Mouse (Mus musculus) neural tube, embryonic 14.5 days (tissue): ENCODE data around the gene Tfap2c. TPM values are rescaled to one million over a fixed set of nuclear protein-coding genes. Genes with fewer than 3 reads are reported as not detected.
A peak's percentile ranks its signal among the peaks of the same experiment; 100 is the strongest.

Source experiments
- ATAC-seq: fragments of 200-750 bp; cut with Nextera tagmentation; 2 replicates; pipeline ENCODE4 v1.8.0; 2017; ENCODE audit warnings: low read depth, mild to moderate bottlenecking, moderate TSS enrichment, moderate library complexity
- H3K27ac ChIP-seq: fragments of 300-500 bp; sonication (generic); 2 replicates; pipeline ENCODE4 v1.5.1; 2014; ENCODE audit warnings: low read depth, mild to moderate bottlenecking, control low read depth, low read length, moderate library complexity, mixed read lengths
- H3K27me3 ChIP-seq: fragments of 300-500 bp; sonication (generic); 2 replicates; pipeline ENCODE4 v1.6.1; 2014; ENCODE audit warnings: low read length; ENCODE audit not compliant: control insufficient read depth, insufficient read depth
- H3K36me3 ChIP-seq: fragments of 300-500 bp; sonication (generic); 2 replicates; pipeline ENCODE4 v1.6.1; 2014; ENCODE audit warnings: low read length, mixed read lengths; ENCODE audit not compliant: control insufficient read depth, insufficient read depth
- H3K4me1 ChIP-seq: fragments of 300-500 bp; sonication (generic); 2 replicates; pipeline ENCODE4 v1.6.1; 2014; ENCODE audit warnings: low read length; ENCODE audit not compliant: control insufficient read depth, insufficient read depth
- H3K4me2 ChIP-seq: fragments of 300-500 bp; sonication (generic); 2 replicates; pipeline ENCODE4 v1.6.1; 2014; ENCODE audit warnings: mild to moderate bottlenecking, low read depth, low read length, control low read depth
- H3K4me3 ChIP-seq: fragments of 300-500 bp; sonication (generic); 2 replicates; pipeline ENCODE4 v1.5.1; 2014; ENCODE audit warnings: low read depth, low read length, control low read depth, mixed read lengths
- H3K9ac ChIP-seq: fragments of 300-500 bp; sonication (generic); replicated peaks from 2 replicates; pipeline ENCODE4 v1.6.1; 2014; ENCODE audit warnings: low read depth, mild to moderate bottlenecking, control low read depth, low read length, mixed read lengths
- H3K9me3 ChIP-seq: fragments of 300-500 bp; sonication (generic); 2 replicates; pipeline ENCODE4 v1.6.1; 2016; ENCODE audit warnings: low read length; ENCODE audit not compliant: control insufficient read depth
- WGBS: fragments of 180-500 bp; shearing (Covaris S2); extraction: QIAGEN DNeasy Blood & Tissue Kit; methylation state at CpG from one replicate; pipeline ENCODE4 v1.1.7; 2014; 5-methylcytosine and 5-hydroxymethylcytosine counted together
- polyA plus RNA-seq: library from polyadenylated mRNA; unstranded; fragments of >200 nt; fragmentation: Nextera tagmentation; extraction: Ambion mirVana; gene quantifications from 2 replicates; pipeline ENCODE4 v1.2.1, GENCODE M21; 2014

Gene Tfap2c
- 0.09 and 0.18 TPM in 2 replicates for polyA plus RNA-seq

DNA sequence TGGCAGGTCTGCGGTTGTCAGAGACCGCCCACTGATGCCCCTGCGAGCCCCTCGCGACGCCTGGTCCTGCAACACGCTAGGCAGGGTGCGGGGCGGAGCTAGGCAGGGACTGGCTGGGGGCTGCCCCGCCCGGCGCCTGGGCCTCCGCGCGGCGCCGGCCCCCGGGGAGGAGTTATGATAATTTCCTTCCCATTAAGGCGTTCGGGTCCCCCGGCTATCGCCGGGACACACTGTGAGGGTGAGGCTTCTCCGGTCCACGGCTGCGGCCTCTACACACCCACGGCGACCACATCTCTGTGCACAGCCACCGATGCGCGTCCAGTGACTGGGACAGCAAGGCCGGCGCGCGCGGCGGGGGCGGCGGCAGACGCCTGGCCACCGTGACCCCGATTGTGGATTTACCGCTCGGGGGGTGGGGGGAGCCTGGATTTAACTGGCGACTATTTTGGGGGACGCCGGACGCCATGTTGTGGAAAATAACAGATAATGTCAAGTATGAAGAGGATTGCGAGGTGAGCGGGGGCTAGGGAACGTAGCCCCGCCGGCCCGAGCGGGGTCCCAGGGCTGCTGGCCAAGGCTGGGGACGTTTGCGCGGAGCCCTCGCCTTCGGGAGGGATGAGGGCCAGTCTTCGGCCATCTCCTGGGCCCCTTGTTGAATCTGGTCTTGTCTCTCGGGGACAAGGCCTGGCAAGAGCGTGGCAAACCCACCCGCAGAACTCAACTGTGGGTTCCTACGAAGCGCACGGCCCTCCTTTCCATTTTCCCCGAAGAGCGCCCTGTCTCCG lies at the start of gene Tfap2c:
TSS of gene Tfap2c (plus strand) at position 223 of the 785 bp plus-strand sequence.
- Histone ChIP-seq H3K9ac (no peak within 1 kb of the TSS), H3K4me3 (0 out of 2 replicates have a peak within 1 kb of the TSS, but pooled peaks have one; percentile 4), H3K36me3 (no peaks in the 10 kb centered on the region), H3K9me3 (no peaks in the 10 kb centered on the region), H3K27ac (no peak within 1 kb of the TSS), H3K4me2 (peak within 1 kb of the TSS; percentile 21; the same call in 1 of the 2 replicates), H3K4me1 (peaks cover 6% of the 10 kb centered on the region; the same call in 1 of the 2 replicates), H3K27me3 (peaks cover 60% of the 10 kb centered on the region)
- WGBS, result under 1% methylated on average over 70 of the region's 70 CpGs
- no peak for ATAC-seq

DNA sequence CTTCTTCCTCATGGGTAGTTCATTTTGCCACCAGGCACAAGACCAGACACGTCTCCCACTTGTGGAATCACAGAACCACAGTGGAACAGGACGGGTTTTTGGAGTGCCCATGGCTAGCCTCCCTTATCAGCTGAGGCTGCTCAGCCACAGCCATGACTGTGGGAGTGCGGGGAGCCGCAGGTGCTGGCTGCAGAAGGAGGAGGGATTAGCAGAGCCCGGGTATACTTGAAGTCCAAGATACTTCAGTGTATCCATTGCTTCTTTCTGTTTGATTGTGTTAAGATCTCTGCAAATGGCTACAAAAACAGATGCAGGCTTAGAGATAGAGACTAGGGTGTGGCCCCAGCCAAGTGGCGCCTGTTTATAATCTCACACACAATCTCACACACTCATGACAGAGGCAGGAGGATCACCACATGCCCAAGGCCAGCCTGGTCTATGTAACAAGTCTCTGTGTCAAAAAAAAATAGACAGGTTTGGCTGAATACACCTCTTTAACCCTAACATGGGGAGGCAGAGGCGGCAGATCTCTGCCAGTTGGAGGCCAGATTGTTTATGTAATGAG lies 48.6 kb upstream of the Tfap2c start:
- Histone ChIP-seq H3K27me3 (no peaks in the 10 kb centered on the region), H3K9me3 (no peaks in the 10 kb centered on the region), H3K4me1 (no peaks in the 10 kb centered on the region), H3K27ac (no peak overlapping the region), H3K4me3 (no peak overlapping the region), H3K9ac (no peak overlapping the region), H3K4me2 (no peak overlapping the region), H3K36me3 (no peaks in the 10 kb centered on the region)
- ATAC-seq, result no peak
- WGBS, result 70% methylated on average over 7 of the region's 7 CpGs

DNA sequence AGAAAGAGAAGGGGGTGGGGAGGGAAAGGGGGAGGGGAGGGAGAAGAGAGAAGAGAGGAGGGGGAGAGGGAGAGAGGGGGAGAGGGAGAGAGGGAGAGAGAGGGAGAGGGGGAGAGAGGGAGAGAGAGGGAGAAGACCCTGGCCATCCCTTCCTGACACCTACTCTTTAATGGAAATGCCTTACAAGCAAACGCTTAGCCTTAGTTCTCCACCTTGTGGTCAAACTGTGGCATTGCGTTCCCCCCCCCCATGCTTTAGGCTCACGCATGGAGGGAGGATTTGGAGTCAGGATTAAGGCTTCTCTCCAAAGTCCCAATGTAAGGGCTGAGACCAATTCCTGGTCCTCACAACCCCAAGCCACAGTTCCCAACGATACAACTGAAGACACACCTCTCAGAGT lies 48.1 kb upstream of the Tfap2c start:
- Histone ChIP-seq H3K4me3 (no peak overlapping the region), H3K27ac (no peak overlapping the region), H3K9ac (no peak overlapping the region), H3K27me3 (no peaks in the 10 kb centered on the region), H3K4me2 (no peak overlapping the region), H3K4me1 (no peaks in the 10 kb centered on the region), H3K9me3 (no peaks in the 10 kb centered on the region), H3K36me3 (no peaks in the 10 kb centered on the region)
- WGBS, result 4% methylated on average over 4 of the region's 4 CpGs
- no peak for ATAC-seq

DNA sequence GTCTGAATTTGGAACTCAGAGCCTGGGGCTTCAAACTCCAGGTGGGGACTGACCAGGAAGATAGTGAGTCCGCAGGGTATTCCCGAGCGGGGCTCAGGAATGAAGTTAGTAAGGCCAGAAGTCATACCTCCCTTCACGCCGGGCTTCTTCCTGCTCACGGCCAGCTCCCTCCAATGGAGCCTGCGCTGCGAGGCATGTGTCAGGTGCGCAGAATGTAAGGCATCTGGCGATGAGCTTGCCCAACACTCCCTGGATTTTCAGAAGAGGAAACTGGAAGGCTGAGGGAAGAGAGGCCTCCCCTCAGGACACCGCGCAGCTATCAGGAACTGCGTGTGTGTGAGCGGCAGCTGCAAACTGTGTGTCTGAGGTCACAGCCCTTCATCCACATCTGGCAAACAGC lies 47.2 kb upstream of the Tfap2c start:
- Histone ChIP-seq H3K4me3 (no peak overlapping the region), H3K27me3 (no peaks in the 10 kb centered on the region), H3K27ac (no peak overlapping the region), H3K4me2 (no peak overlapping the region), H3K9ac (no peak overlapping the region), H3K9me3 (no peaks in the 10 kb centered on the region), H3K36me3 (no peaks in the 10 kb centered on the region), H3K4me1 (no peaks in the 10 kb centered on the region)
- ATAC-seq, result no peak
- WGBS, result 74% methylated on average over 14 of the region's 14 CpGs

DNA sequence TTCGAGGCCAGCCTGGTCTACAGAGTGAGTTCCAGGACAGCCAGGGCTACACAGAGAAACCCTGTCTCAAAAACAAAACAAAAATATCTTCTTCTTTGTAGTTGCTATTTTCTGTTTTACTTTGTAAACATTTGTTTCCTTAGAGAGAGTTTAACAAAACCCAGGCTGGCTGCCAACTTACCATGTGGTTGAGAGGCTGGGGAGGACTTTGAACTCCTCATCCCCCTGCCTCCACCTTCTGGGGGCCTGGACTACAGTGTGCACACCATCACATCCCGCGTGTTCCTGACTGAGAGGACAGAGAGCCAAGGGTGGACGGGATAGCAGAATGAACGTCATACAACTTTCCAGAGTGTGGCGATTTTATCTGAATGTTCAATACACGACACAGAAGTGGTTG lies 43.3 kb upstream of the Tfap2c start:
- H3K9me3 ChIP-seq, result no peaks in the 10 kb centered on the region
- no peaks in the 10 kb centered on the region for H3K36me3 ChIP-seq
- 89% methylated on average over 6 of the region's 7 CpGs for WGBS
- H3K4me3 ChIP-seq, result no peak overlapping the region
- no peaks in the 10 kb centered on the region for H3K4me1 ChIP-seq
- H3K27ac ChIP-seq, result no peak overlapping the region
- no peak for ATAC-seq
- H3K27me3 ChIP-seq, result no peaks in the 10 kb centered on the region
- H3K4me2 ChIP-seq, result no peak overlapping the region
- H3K9ac ChIP-seq, result no peak overlapping the region

DNA sequence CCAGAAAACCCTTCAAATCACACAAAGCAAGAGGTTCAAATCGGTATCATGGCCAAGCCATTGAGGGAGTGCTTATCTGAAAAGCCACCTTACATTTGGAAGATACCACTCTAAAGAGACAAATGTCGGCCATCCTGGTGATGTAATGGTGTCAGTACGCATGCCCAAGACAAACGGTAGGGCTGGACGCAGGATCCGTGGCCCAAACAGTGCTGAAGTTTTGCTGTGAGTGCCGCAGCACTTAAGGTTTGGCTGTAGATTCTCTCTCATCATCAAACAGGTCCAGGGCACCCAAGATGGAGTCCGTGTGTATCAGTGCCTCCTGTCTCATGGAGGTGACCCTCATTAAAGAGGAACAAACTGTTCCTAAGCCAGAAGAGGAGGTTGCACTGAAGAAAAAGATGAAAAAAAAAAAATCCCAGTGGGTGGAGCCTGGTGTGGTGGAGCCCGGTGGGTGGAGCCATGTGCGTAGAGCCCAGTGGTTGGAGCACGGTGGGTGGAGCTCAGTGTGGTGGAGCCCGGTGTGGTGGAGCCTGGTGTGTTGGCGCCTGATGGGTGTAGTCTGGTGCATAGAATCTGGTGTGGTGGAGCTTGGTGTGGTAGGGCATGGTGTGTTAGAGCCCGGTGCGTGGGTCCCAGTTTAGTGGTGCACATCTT lies 39.2 kb upstream of the Tfap2c start:
- Histone ChIP-seq H3K36me3 (no peaks in the 10 kb centered on the region), H3K27me3 (no peaks in the 10 kb centered on the region), H3K4me2 (no peak overlapping the region), H3K4me3 (no peak overlapping the region), H3K9me3 (no peaks in the 10 kb centered on the region), H3K27ac (no peak overlapping the region), H3K4me1 (no peaks in the 10 kb centered on the region), H3K9ac (no peak overlapping the region)
- no peak for ATAC-seq
- 90% methylated on average over 15 of the region's 15 CpGs for WGBS

DNA sequence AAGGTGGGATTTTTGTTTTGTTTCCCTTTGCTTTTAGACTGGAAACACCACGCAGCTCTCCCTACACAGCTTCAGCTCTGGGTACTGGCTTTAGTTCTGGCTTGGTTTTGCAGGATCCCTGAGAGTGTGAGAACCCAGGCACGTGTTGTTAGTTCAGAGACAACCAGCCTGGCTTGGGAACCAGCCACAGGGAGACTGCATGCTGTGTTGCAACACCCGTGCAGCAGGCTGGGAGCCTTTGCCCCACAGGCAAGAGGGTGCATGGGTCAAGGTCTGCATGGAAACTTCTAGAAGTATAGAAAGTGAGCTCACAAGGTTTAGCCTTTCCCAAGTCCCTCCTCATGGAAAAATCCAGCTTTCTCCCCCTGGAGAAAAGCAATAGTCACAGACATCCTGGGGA lies 38.5 kb upstream of the Tfap2c start:
- no peak for ATAC-seq
- Histone ChIP-seq H3K9ac (no peak overlapping the region), H3K4me2 (no peak overlapping the region), H3K4me3 (no peak overlapping the region), H3K27me3 (no peaks in the 10 kb centered on the region), H3K4me1 (no peaks in the 10 kb centered on the region), H3K36me3 (no peaks in the 10 kb centered on the region), H3K27ac (no peak overlapping the region), H3K9me3 (no peaks in the 10 kb centered on the region)
- 60% methylated on average over 3 of the region's 3 CpGs for WGBS

DNA sequence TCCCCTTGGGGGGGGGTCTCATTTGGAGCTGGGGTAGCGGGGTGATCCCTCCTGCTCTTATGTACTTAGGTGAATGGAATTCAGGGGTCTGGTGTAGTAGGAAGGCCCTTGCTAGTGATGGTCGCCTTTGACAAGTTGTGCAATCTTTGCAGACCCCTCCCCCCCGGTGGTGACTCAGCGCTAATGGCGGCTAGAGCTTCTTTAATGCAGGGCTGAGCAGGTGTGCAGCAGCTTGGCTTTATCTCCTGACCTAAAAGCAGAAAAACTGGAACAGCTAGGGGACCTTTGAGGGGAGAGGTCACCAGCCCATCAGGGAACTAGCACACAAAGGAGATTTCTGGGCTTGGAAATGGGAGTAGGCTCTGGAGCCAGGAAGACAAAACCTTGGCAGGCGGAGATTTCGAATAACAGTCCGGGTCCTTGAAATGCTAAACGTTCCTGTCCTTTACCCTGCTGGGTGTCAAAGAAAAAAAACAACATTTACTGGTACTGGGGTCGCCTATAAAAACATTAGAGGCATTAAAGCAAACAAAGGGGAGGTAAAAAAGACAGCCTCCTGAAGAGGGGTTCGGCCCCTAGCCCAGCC lies 32.9 kb upstream of the Tfap2c start:
- WGBS, result 11% methylated on average over 11 of the region's 11 CpGs

More for the DNA sequence above, 32.9 kb upstream of the Tfap2c start:
- Histone ChIP-seq H3K9me3 (no peaks in the 10 kb centered on the region), H3K4me2 (no peak overlapping the region), H3K9ac (no peak overlapping the region), H3K36me3 (no peaks in the 10 kb centered on the region), H3K4me3 (no peak overlapping the region), H3K4me1 (no peaks in the 10 kb centered on the region), H3K27me3 (no peaks in the 10 kb centered on the region), H3K27ac (no peak overlapping the region)
- ATAC-seq, result no peak
